Mouse (Mus musculus): Measurements from ENCODE around the gene Znrf2. TPM values are rescaled to one million over a fixed set of nuclear protein-coding genes. Genes with fewer than 3 reads are reported as not detected.

The Znrf2 gene
- polyA plus RNA-seq, 1 experiment from 2014 or later, result 5.8 TPM

Other genes with a start within 250 kb of the Znrf2 start
- 6.7 and 8.0 TPM in 2 replicates for gene Plekha8, start 221.8 kb upstream of the Znrf2 start, polyA plus RNA-seq (2015; fragmentation: Nextera tagmentation; extraction: Ambion mirVana)
- 12.5 and 14.0 TPM in 2 replicates for gene Fkbp14, start 219.6 kb upstream of the Znrf2 start, polyA plus RNA-seq (2015; fragmentation: Nextera tagmentation; extraction: Ambion mirVana)
- 62.7 and 75.0 TPM in 2 replicates for gene Mturn, start 135.3 kb upstream of the Znrf2 start, polyA plus RNA-seq (2015; fragmentation: Nextera tagmentation; extraction: Ambion mirVana)
- 3.6 and 4.5 TPM in 2 replicates for gene Nod1, start 155.7 kb downstream of the Znrf2 start, polyA plus RNA-seq (2015; fragmentation: Nextera tagmentation; extraction: Ambion mirVana)
- gene Ggct, start 176.0 kb downstream of the Znrf2 start, polyA plus RNA-seq (2015; fragmentation: Nextera tagmentation; extraction: Ambion mirVana), result 17.6 and 18.4 TPM in 2 replicates
- gene Gars, start 221.1 kb downstream of the Znrf2 start, polyA plus RNA-seq (2015; fragmentation: Nextera tagmentation; extraction: Ambion mirVana), result 190 and 197 TPM in 2 replicates